Mouse (Mus musculus): ENCODE measurements at regions not wholly inside any gene's neighbourhood (a gene's known extent, or its start where the extent isn't known, plus 50 kb on each side); places are given as distances from the start of the nearest gene placed in this dataset.

DNA sequence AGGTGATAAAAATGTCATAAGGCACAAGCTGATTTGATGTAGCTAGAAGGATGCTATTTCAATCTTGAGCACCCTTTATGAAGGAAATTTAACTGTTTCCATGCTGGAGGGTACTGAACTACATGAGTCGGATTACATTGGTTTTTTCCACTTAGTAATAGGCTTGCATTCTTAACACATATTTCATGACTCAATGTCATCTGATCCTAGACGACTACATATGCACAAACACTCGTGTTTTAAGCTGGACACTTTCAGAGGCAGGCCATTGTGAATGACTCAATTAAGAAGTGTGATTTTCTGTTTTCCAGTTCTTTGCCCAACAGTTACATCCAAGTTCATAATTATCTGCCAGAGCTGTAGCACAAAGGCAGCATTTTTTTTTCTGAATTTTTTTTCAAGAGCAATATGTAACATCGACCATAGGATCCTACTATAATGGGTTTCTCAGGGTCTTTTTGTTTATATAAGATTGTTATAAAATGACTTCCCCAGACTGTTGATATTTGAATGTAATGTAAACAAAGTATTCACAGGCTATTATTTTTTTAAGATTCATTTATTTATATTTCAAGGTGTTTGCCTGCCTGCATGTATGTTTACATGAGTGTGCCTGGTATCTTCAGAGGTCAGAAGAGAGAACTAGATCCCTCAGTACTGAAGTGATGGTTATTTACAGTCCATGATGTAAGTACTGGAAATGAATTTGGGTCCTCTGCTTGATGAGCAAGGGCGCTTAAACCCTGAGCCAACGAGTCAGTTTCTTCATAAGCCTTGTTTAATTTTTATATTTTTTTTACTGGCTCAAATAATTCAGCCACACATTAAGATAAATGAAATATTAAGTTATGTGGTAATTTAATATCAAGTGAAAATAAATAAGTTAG is 526.6 kb upstream of the Gje1 start:
- H3K4me3 ChIP-seq, result no peak overlapping the region
- H3K36me3 ChIP-seq, result no peaks in the 10 kb centered on the region
- no peaks in the 10 kb centered on the region for H3K9me3 ChIP-seq (replicated peaks)
- no peaks in the 10 kb centered on the region for H3K4me1 ChIP-seq
- H3K27ac ChIP-seq (replicated peaks), result no peak overlapping the region
- DNase-seq (ENCODE audit: low spot score), result no peak
- WGBS, result 83% methylated on average over 6 of the region's 6 CpGs
- H3K27me3 ChIP-seq (ENCODE audit: low read depth, poor library complexity, severe bottlenecking), result no peaks in the 10 kb centered on the region

- 83% methylated on average over 2 of the region's 2 CpGs for WGBS
- Histone ChIP-seq H3K4me3 (no peak overlapping the region), H3K4me1 (no peaks in the 10 kb centered on the region), H3K27me3 (ENCODE audit: low read depth, poor library complexity, severe bottlenecking) (no peaks in the 10 kb centered on the region), H3K9me3 (replicated peaks) (no peaks in the 10 kb centered on the region), H3K27ac (replicated peaks) (no peak overlapping the region), H3K36me3 (no peaks in the 10 kb centered on the region)
- no peak for DNase-seq (ENCODE audit: low spot score)
These were observed 525.4 kb upstream of the Gje1 start for GRCm38 (mm10) chr10:15243460-15243859.

- DNase-seq (ENCODE audit: low spot score), result no peak
These were observed 500.9 kb upstream of the Gje1 start for GRCm38 (mm10) chr10:15218883-15219282.

DNA sequence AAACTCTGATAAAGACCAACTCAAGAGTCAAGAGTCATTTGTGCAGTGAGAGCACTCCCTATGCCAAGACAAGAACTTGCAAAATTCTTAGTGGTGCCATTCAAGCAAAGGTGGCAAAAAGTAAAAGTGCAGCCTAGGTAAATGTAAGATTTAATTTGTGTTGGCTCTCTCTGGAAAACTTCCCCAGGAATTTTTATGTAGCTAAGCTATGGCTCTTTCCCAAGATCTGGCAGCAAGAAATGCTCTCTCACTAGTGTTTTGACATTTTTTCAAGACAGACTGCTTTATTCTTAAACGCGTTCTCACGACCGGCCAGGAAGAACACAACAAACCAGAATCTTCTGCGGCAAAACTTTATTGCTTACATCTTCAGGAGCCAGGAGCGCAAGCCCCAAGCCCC is 461.6 kb upstream of the Gje1 start:
- no peaks in the 10 kb centered on the region for H3K27me3 ChIP-seq (ENCODE audit: low read depth, poor library complexity, severe bottlenecking)
- H3K27ac ChIP-seq (replicated peaks), result no peak overlapping the region
- WGBS, result 97% methylated on average over 6 of the region's 6 CpGs
- DNase-seq (ENCODE audit: low spot score), result no peak
- H3K36me3 ChIP-seq, result no peaks in the 10 kb centered on the region
- no peaks in the 10 kb centered on the region for H3K9me3 ChIP-seq (replicated peaks)
- no peaks in the 10 kb centered on the region for H3K4me1 ChIP-seq
- no peak overlapping the region for H3K4me3 ChIP-seq

More at GRCm38 (mm10) chr10:15218883-15219282, 500.9 kb upstream of the Gje1 start:
- no peak overlapping the region for H3K4me3 ChIP-seq
- no peaks in the 10 kb centered on the region for H3K9me3 ChIP-seq (replicated peaks)
- no peaks in the 10 kb centered on the region for H3K4me1 ChIP-seq
- no peak overlapping the region for H3K27ac ChIP-seq (replicated peaks)
- WGBS, result 84% methylated on average over 3 of the region's 3 CpGs
- H3K27me3 ChIP-seq (ENCODE audit: low read depth, poor library complexity, severe bottlenecking), result no peaks in the 10 kb centered on the region
- H3K36me3 ChIP-seq, result no peaks in the 10 kb centered on the region

GRCm38 (mm10) chr10:15174421-15174820 is 456.4 kb upstream of the Gje1 start:
- 90% methylated on average over 1 of the region's 1 CpGs for whole genome bisulfite sequencing
- Histone ChIP-seq H3K27ac (replicated peaks) (no peak overlapping the region), H3K4me3 (no peak overlapping the region), H3K9me3 (replicated peaks) (no peaks in the 10 kb centered on the region), H3K27me3 (ENCODE audit: low read depth, poor library complexity, severe bottlenecking) (no peaks in the 10 kb centered on the region), H3K36me3 (no peaks in the 10 kb centered on the region), H3K4me1 (no peaks in the 10 kb centered on the region)
- DNase-seq (ENCODE audit: low spot score), result no peak

GRCm38 (mm10) chr10:15172558-15172957 is 454.5 kb upstream of the Gje1 start:
- WGBS, result 84% methylated on average over 1 of the region's 1 CpGs
- H3K4me3 ChIP-seq, result no peak overlapping the region
- H3K27ac ChIP-seq (replicated peaks), result no peak overlapping the region
- H3K36me3 ChIP-seq, result no peaks in the 10 kb centered on the region
- H3K9me3 ChIP-seq (replicated peaks), result no peaks in the 10 kb centered on the region
- H3K27me3 ChIP-seq (ENCODE audit: low read depth, poor library complexity, severe bottlenecking), result no peaks in the 10 kb centered on the region
- no peak for DNase-seq (ENCODE audit: low spot score)
- no peaks in the 10 kb centered on the region for H3K4me1 ChIP-seq

- H3K27ac ChIP-seq (replicated peaks), result no peak overlapping the region
- no peak for DNase-seq (ENCODE audit: low spot score)
- 91% methylated on average over 2 of the region's 2 CpGs for WGBS
- H3K27me3 ChIP-seq (ENCODE audit: low read depth, poor library complexity, severe bottlenecking), result no peaks in the 10 kb centered on the region
- H3K4me1 ChIP-seq, result no peaks in the 10 kb centered on the region
- no peak overlapping the region for H3K4me3 ChIP-seq
- no peaks in the 10 kb centered on the region for H3K9me3 ChIP-seq (replicated peaks)
- H3K36me3 ChIP-seq, result no peaks in the 10 kb centered on the region
These were observed 422.7 kb upstream of the Gje1 start for GRCm38 (mm10) chr10:15140703-15141102.

Data from midbrain, embryonic 10.5 days (tissue).